Mouse (Mus musculus): ENCODE data around the gene Lifr. TPM values are rescaled to one million over a fixed set of nuclear protein-coding genes. Genes with fewer than 3 reads are reported as not detected.

Lifr gene
- polyA plus RNA-seq, 1 experiment from 2014 or later = 5.6 TPM

DNA sequence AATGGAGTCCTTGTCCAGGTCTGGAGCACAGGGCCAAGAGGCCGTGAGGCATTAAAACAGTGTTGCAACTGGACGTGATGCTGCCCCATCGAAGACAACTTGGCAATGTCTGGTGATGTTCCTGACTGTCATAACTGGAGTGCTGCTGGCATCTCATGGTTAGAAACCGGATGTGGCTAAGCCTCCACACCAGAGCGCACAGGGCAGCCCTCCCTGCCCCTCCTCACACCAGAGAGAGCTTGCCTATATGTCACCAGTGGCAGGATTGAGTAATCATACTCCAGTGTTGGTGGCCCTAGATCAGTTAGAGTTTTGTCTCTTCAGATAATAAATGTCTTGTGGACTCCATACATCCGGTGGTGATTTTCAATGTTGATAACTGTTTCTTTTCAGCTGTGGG, 97.3 kb downstream of the Lifr start:
- DNase-seq (ENCODE audit: extremely low spot score, low spot score) = no peak
- Histone ChIP-seq H3K27me3 (ENCODE audit: poor library complexity, severe bottlenecking) (no peaks in the 10 kb centered on the region), H3K27ac (no peak overlapping the region), H3K4me1 (peaks cover 4% of the 10 kb centered on the region), H3K4me3 (no peak overlapping the region), H3K36me3 (replicated peaks) (peaks cover 33% of the 10 kb centered on the region), H3K9me3 (no peaks in the 10 kb centered on the region)
- WGBS = 93% methylated on average over 6 of the region's 6 CpGs

GRCm38 (mm10) chr15:7189678-7190454, 99.5 kb downstream of the Lifr start:
- Histone ChIP-seq H3K27ac (no peak overlapping the region), H3K9me3 (no peaks in the 10 kb centered on the region), H3K4me3 (no peak overlapping the region), H3K27me3 (ENCODE audit: poor library complexity, severe bottlenecking) (no peaks in the 10 kb centered on the region), H3K4me1 (peaks cover 24% of the 10 kb centered on the region), H3K36me3 (replicated peaks) (peaks cover 28% of the 10 kb centered on the region)
- 95% methylated on average over 22 of the region's 22 CpGs for WGBS
- no peak for DNase-seq (ENCODE audit: extremely low spot score, low spot score)

DNA sequence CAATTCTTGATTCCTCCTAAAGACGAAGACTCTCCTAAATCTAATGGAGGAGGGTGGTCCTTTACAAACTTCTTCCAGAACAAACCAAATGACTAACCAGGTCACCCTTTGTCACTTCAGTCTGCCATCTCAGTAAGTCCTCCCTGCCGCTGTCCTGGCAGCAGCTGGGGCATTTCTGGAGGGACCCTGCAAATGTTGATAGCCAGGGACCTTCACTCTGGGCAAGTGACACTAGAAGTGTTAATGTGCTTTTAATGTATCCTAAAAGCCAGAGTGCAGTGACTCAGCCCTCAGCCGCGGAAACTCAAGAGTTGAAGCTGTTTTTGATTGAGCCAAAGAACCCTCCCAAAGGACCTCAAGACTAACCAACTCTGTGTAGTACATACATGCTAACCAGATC, 100.7 kb downstream of the Lifr start:
- H3K36me3 ChIP-seq (replicated peaks) = peaks cover 18% of the 10 kb centered on the region
- no peak overlapping the region for H3K4me3 ChIP-seq
- WGBS = 97% methylated on average over 4 of the region's 4 CpGs
- no peak overlapping the region for H3K27ac ChIP-seq
- DNase-seq (ENCODE audit: extremely low spot score, low spot score) = no peak
- H3K9me3 ChIP-seq = no peaks in the 10 kb centered on the region
- no peaks in the 10 kb centered on the region for H3K27me3 ChIP-seq (ENCODE audit: poor library complexity, severe bottlenecking)
- H3K4me1 ChIP-seq = peaks cover 36% of the 10 kb centered on the region

- Histone ChIP-seq H3K4me1 (peaks cover 40% of the 10 kb centered on the region), H3K27ac (no peak overlapping the region), H3K36me3 (replicated peaks) (peaks cover 14% of the 10 kb centered on the region; the same call in 1 of the 2 replicates), H3K4me3 (no peak overlapping the region), H3K27me3 (ENCODE audit: poor library complexity, severe bottlenecking) (no peaks in the 10 kb centered on the region), H3K9me3 (no peaks in the 10 kb centered on the region)
- 92% methylated on average over 2 of the region's 2 CpGs for WGBS
- no peak for DNase-seq (ENCODE audit: extremely low spot score, low spot score)
Observed at GRCm38 (mm10) chr15:7192582-7192981, 102.2 kb downstream of the Lifr start.

- peak; percentile 36 for DNase-seq (ENCODE audit: extremely low spot score, low spot score)
- Histone ChIP-seq H3K36me3 (replicated peaks) (peaks cover 14% of the 10 kb centered on the region; the same call in 1 of the 2 replicates), H3K27ac (0 out of 2 replicates have a peak overlapping the region, but pooled peaks have one; percentile 44), H3K9me3 (no peaks in the 10 kb centered on the region), H3K27me3 (ENCODE audit: poor library complexity, severe bottlenecking) (no peaks in the 10 kb centered on the region), H3K4me3 (no peak overlapping the region), H3K4me1 (peaks cover 52% of the 10 kb centered on the region)
- 15% methylated on average over 13 of the region's 13 CpGs for WGBS
Observed at GRCm38 (mm10) chr15:7194147-7194720, 103.8 kb downstream of the Lifr start.

DNA sequence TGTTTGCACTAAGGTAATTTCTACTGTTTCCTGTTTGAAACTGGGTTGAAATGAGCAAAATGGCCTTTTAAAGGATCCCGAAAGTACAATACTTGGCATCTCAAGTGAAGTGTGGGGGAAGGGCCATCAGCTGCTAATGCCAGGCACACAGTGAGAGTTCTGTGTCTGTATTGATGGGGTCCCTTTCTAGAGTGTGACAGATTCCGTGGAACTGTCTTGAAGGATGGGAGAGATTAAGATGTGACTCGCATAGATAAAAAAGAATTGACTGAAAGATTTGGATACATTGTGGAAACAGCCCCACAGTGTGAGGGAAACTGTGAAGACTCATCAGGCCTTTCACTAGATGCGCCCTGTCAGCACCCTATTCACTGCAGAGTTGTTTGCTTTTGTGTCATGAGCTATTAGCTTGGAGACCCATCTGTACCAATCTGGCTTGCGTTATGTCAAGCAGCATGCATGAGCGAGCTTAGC, 104.4 kb downstream of the Lifr start:
- 35% methylated on average over 6 of the region's 6 CpGs for WGBS
- no peak overlapping the region for H3K4me3 ChIP-seq
- H3K27me3 ChIP-seq (ENCODE audit: poor library complexity, severe bottlenecking) = no peaks in the 10 kb centered on the region
- no peaks in the 10 kb centered on the region for H3K9me3 ChIP-seq
- H3K27ac ChIP-seq = 0 out of 2 replicates have a peak overlapping the region, but pooled peaks have one; percentile 44
- H3K4me1 ChIP-seq = peaks cover 57% of the 10 kb centered on the region
- H3K36me3 ChIP-seq (replicated peaks) = peaks cover 11% of the 10 kb centered on the region; the same call in 1 of the 2 replicates
- DNase-seq (ENCODE audit: extremely low spot score, low spot score) = no peak

DNA sequence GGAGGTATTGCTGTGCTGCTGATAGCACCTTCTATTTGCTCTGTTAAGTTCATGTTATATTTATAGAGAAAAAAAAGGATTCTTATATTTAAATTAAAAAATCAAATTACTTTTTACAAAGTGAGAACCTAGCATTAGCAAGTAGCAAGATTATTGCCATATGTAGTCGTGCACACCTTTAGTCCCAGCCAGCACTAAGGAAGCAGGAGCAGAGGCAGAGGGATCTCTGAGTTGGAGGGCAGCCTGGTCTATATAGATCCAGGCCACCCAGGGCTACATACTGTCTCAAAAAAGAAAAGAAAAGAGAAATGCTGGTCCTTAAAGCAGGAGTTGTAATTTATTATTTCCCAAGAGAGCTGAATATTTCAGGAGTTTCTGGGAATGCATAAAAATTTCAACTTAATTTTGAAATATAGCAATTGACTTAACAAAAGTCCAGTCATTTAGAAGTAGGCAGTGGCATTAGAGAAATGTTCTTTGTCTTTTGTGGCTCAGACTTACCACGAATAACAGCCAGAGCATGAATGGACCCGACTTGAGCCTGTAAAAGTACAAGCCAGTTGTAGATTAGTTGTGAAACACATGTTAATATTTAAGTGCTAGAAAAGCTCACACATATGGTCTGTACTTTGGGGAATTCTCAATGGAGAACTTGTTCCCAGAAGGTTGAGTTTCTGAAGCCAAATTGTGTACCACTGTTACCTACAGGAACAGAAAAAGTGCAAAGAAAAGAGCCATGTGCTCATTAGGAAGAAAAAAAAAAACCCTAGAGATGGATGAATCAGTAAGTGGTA, 107.4 kb downstream of the Lifr start:
- WGBS = 68% methylated on average over 3 of the region's 3 CpGs
- DNase-seq (ENCODE audit: extremely low spot score, low spot score) = no peak
- H3K4me1 ChIP-seq = peaks cover 69% of the 10 kb centered on the region
- no peaks in the 10 kb centered on the region for H3K36me3 ChIP-seq (replicated peaks)
- H3K4me3 ChIP-seq = no peak overlapping the region
- no peak overlapping the region for H3K27ac ChIP-seq
- no peaks in the 10 kb centered on the region for H3K27me3 ChIP-seq (ENCODE audit: poor library complexity, severe bottlenecking)
- H3K9me3 ChIP-seq = no peaks in the 10 kb centered on the region

- no peaks in the 10 kb centered on the region for H3K27me3 ChIP-seq (ENCODE audit: poor library complexity, severe bottlenecking)
- no peaks in the 10 kb centered on the region for H3K9me3 ChIP-seq
- no peak for DNase-seq (ENCODE audit: extremely low spot score, low spot score)
- H3K4me3 ChIP-seq = no peak overlapping the region
- no peaks in the 10 kb centered on the region for H3K36me3 ChIP-seq (replicated peaks)
- no peak overlapping the region for H3K27ac ChIP-seq
- peaks cover 67% of the 10 kb centered on the region for H3K4me1 ChIP-seq
- 62% methylated on average over 2 of the region's 2 CpGs for WGBS
Observed at GRCm38 (mm10) chr15:7198816-7199215, 108.4 kb downstream of the Lifr start.

DNA sequence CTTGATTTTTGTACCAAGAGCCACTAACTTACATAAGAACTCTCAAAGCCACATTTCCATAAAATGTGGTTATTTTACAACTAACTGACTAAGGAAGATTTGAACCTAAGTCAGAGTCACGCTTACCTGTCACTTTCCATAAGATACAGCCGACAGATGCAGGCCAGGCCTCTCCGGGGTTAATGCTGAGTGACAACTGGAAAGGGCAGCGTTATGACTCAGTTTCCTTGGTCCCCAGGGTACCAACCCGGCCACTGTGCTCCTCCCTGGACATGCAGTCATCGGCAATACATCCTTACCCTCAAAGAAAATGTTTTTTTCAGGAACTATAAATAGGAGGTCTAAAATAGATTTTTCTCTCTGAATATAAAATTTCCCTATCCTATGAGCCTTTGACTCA, 109.9 kb downstream of the Lifr start:
- Histone ChIP-seq H3K27ac (no peak overlapping the region), H3K9me3 (no peaks in the 10 kb centered on the region), H3K36me3 (replicated peaks) (no peaks in the 10 kb centered on the region), H3K4me1 (peaks cover 67% of the 10 kb centered on the region), H3K27me3 (ENCODE audit: poor library complexity, severe bottlenecking) (no peaks in the 10 kb centered on the region), H3K4me3 (no peak overlapping the region)
- WGBS = 84% methylated on average over 6 of the region's 6 CpGs
- no peak for DNase-seq (ENCODE audit: extremely low spot score, low spot score)

DNA sequence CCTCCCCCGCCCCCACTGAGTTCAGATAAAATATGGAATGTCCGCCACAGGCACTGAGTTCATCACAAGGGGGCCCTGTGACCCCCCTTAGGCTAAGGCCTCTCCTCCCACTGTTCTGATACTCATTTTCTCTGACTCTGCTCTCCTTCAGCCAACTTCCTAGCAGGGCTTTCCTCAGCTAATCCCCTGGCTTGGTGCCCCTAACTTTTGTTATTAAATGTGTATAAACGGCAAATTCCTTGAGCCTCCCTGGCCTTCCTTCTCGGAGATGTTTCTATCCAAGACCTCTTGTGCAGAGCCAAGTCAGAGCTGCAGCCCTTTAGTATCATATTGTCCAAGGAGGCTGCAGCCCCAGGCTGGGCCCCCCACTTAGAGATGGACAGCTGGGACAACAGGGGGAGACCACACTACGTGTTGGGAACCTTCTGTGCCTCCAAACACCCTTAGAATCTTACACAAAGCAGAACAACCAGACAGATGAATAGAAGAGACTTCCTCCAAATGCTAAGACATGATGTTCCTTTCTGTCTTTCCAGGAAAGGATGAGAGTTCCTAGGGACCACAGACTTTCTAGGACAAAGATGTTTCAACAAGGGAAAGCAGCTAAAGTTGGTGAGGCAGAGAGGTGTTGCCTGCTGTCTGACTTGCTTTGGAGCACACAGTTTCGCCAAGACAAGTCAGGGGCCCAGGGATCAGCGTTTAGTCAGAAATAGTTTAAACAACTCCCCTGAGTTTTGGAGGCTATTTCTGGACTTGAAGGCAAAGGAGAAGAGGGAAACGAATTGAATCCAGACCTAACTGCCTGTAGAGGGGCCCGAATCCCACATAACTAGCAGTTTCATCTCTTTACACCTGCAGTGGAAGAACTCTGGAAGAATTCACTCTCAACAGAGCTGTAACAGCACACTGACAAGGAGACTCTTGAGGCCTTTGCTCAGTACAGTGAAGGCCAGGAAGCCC, 111.3 kb downstream of the Lifr start:
- H3K4me3 ChIP-seq = no peak overlapping the region
- peaks cover 69% of the 10 kb centered on the region for H3K4me1 ChIP-seq
- H3K27me3 ChIP-seq (ENCODE audit: poor library complexity, severe bottlenecking) = no peaks in the 10 kb centered on the region
- no peaks in the 10 kb centered on the region for H3K36me3 ChIP-seq (replicated peaks)
- no peaks in the 10 kb centered on the region for H3K9me3 ChIP-seq
- DNase-seq (ENCODE audit: extremely low spot score, low spot score) = no peak
- 65% methylated on average over 9 of the region's 9 CpGs for WGBS
- H3K27ac ChIP-seq = peak overlapping the region; percentile 62

GRCm38 (mm10) chr15:7202981-7203380, 112.6 kb downstream of the Lifr start:
- Histone ChIP-seq H3K27ac (0 out of 2 replicates have a peak overlapping the region, but pooled peaks have one; percentile 35), H3K9me3 (no peaks in the 10 kb centered on the region), H3K4me3 (no peak overlapping the region), H3K4me1 (peaks cover 68% of the 10 kb centered on the region), H3K36me3 (replicated peaks) (no peaks in the 10 kb centered on the region), H3K27me3 (ENCODE audit: poor library complexity, severe bottlenecking) (no peaks in the 10 kb centered on the region)
- 92% methylated on average over 5 of the region's 5 CpGs for WGBS
- no peak for DNase-seq (ENCODE audit: extremely low spot score, low spot score)
